Mouse (Mus musculus) kidney, embryonic 14.5 days (tissue): Measurements from ENCODE around the gene Fto. TPM values are rescaled to one million over a fixed set of nuclear protein-coding genes. Genes with fewer than 3 reads are reported as not detected.
A peak's percentile ranks its signal among the peaks of the same experiment; 100 is the strongest.

Experiments
- ATAC-seq: fragments of 200-750 bp; cut with Nextera tagmentation; 2 replicates; pipeline ENCODE4 v1.8.0; 2017; ENCODE audit warnings: moderate number of reproducible peaks, mild to moderate bottlenecking, moderate TSS enrichment, moderate library complexity; ENCODE audit not compliant: low FRiP score, low TSS enrichment
- H3K27ac ChIP-seq: fragments of 300-500 bp; sonication (generic); 2 replicates; pipeline ENCODE4 v1.5.1; 2014; ENCODE audit warnings: low read depth, mild to moderate bottlenecking, low read length, moderate library complexity, mixed read lengths
- H3K27me3 ChIP-seq: fragments of 300-500 bp; sonication (generic); 2 replicates; pipeline ENCODE4 v1.6.1; 2014; ENCODE audit warnings: mild to moderate bottlenecking, low read length; ENCODE audit not compliant: control insufficient read depth, insufficient read depth
- H3K36me3 ChIP-seq: fragments of 300-500 bp; sonication (generic); 2 replicates; pipeline ENCODE4 v1.6.1; 2014; ENCODE audit warnings: low read length, mixed read lengths; ENCODE audit not compliant: control insufficient read depth, insufficient read depth
- H3K4me1 ChIP-seq: fragments of 300-500 bp; sonication (generic); 2 replicates; pipeline ENCODE4 v1.6.1; 2014; ENCODE audit warnings: low read length, mixed read lengths; ENCODE audit not compliant: control insufficient read depth, insufficient read depth
- H3K4me2 ChIP-seq: fragments of 300-500 bp; sonication (generic); replicated peaks from 2 replicates; pipeline ENCODE4 v1.6.1; 2014; ENCODE audit warnings: low read depth, mild to moderate bottlenecking, low read length
- H3K4me3 ChIP-seq: fragments of 300-500 bp; sonication (generic); 2 replicates; pipeline ENCODE4 v1.5.1; 2014; ENCODE audit warnings: mild to moderate bottlenecking, low read length
- H3K9ac ChIP-seq: fragments of 300-500 bp; sonication (generic); 2 replicates; pipeline ENCODE4 v1.6.1; 2014; ENCODE audit warnings: low read depth, mild to moderate bottlenecking, low read length, moderate library complexity
- H3K9me3 ChIP-seq: fragments of 300-500 bp; sonication (generic); 2 replicates; pipeline ENCODE4 v1.6.1; 2016; ENCODE audit warnings: low read length; ENCODE audit not compliant: control insufficient read depth
- WGBS: fragments of 180-500 bp; shearing (Covaris S2); extraction: QIAGEN DNeasy Blood & Tissue Kit; methylation state at CpG from one replicate; pipeline ENCODE4 v1.1.7; 2014; 5-methylcytosine and 5-hydroxymethylcytosine counted together
- polyA plus RNA-seq: library from polyadenylated mRNA; unstranded; fragments of >200 nt; fragmentation: Nextera tagmentation; extraction: Ambion mirVana; gene quantifications from 2 replicates; pipeline ENCODE4 v1.2.1, GENCODE M21; 2014

Fto gene
- polyA plus RNA-seq, 1 experiment from 2014 or later: 94.3 TPM

DNA sequence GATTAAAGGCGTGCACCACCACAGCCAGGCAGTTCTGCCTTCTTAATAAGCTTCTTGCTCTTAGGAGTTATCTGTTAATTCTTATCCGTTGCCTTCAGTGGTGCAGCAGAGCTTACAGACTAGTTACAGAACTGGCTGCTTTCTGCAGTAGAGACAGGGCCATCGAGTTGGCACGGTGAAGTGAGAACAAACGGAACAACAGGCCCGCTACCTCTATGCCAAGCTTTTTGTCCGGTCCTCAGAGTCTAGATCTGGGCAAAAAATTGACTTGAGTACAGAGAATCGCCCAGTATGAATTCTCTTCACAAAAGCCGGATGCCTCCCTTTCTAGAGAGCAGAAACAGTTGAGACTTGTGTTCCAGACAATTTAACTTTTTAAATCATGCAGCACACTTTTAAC is 290.4 kb downstream of the Fto start:
- H3K9ac ChIP-seq: no peak overlapping the region
- H3K4me1 ChIP-seq: no peaks in the 10 kb centered on the region
- H3K27me3 ChIP-seq: no peaks in the 10 kb centered on the region
- H3K4me2 ChIP-seq: no peak overlapping the region
- H3K9me3 ChIP-seq: no peaks in the 10 kb centered on the region
- no peak overlapping the region for H3K4me3 ChIP-seq
- H3K36me3 ChIP-seq: no peaks in the 10 kb centered on the region
- WGBS: 95% methylated on average over 9 of the region's 9 CpGs
- H3K27ac ChIP-seq: no peak overlapping the region
- no peak for ATAC-seq

DNA sequence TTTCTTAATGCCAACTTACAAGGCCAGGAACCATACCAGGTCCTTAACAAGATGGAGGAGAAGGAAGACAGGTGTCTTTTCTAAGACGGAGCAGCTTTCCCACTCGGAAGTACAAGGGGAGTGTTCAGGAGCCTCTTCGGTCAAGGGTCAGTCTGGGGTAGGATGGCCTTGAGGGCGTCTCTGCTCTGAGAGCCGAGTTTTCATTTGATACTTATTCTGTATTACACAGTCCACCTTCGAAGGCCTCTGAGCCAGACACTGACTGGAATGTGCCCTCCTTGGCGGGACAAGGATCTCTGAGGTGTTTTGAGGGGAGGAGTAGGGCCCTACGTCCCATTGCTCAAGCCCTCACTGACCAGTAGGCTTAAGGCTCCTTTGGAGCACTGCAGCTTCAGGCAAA is 292.6 kb downstream of the Fto start:
- Histone ChIP-seq H3K4me3 (no peak overlapping the region), H3K9me3 (no peaks in the 10 kb centered on the region), H3K27me3 (no peaks in the 10 kb centered on the region), H3K4me2 (no peak overlapping the region), H3K4me1 (no peaks in the 10 kb centered on the region), H3K9ac (no peak overlapping the region), H3K27ac (no peak overlapping the region), H3K36me3 (no peaks in the 10 kb centered on the region)
- 47% methylated on average over 8 of the region's 8 CpGs for WGBS
- no peak for ATAC-seq

- H3K27me3 ChIP-seq: 0 out of 2 replicates have a peak, but pooled peaks cover 3% of the 10 kb centered on the region
- 88% methylated on average over 5 of the region's 5 CpGs for WGBS
- no peaks in the 10 kb centered on the region for H3K9me3 ChIP-seq
- ATAC-seq: no peak
- no peak overlapping the region for H3K4me3 ChIP-seq
- H3K9ac ChIP-seq: no peak overlapping the region
- H3K4me2 ChIP-seq: no peak overlapping the region
- no peaks in the 10 kb centered on the region for H3K36me3 ChIP-seq
- H3K27ac ChIP-seq: no peak overlapping the region
- peaks cover 10% of the 10 kb centered on the region for H3K4me1 ChIP-seq
Observed at GRCm38 (mm10) chr8:91607091-91607490, 293.8 kb downstream of the Fto start.

- 50% methylated on average over 7 of the region's 7 CpGs for WGBS
- no peaks in the 10 kb centered on the region for H3K9me3 ChIP-seq
- H3K9ac ChIP-seq: no peak overlapping the region
- no peaks in the 10 kb centered on the region for H3K36me3 ChIP-seq
- H3K27ac ChIP-seq: no peak overlapping the region
- no peak for ATAC-seq
- H3K4me1 ChIP-seq: peaks cover 30% of the 10 kb centered on the region
- no peak overlapping the region for H3K4me2 ChIP-seq
- H3K27me3 ChIP-seq: 0 out of 2 replicates have a peak, but pooled peaks cover 3% of the 10 kb centered on the region
- no peak overlapping the region for H3K4me3 ChIP-seq
Observed at GRCm38 (mm10) chr8:91611191-91611590, 297.9 kb downstream of the Fto start.

GRCm38 (mm10) chr8:91611723-91612362 is 298.5 kb downstream of the Fto start:
- ATAC-seq: no peak
- 52% methylated on average over 14 of the region's 14 CpGs for WGBS
- 0 out of 2 replicates have a peak, but pooled peaks cover 3% of the 10 kb centered on the region for H3K27me3 ChIP-seq
- no peak overlapping the region for H3K4me3 ChIP-seq
- no peaks in the 10 kb centered on the region for H3K36me3 ChIP-seq
- H3K4me2 ChIP-seq: no peak overlapping the region; the same call in 1 of the 2 replicates
- peaks cover 30% of the 10 kb centered on the region for H3K4me1 ChIP-seq
- no peak overlapping the region for H3K9ac ChIP-seq
- H3K27ac ChIP-seq: no peak overlapping the region
- no peaks in the 10 kb centered on the region for H3K9me3 ChIP-seq

GRCm38 (mm10) chr8:91612387-91613130 is 299.2 kb downstream of the Fto start:
- ATAC-seq: peak; percentile 25; the same call in 1 of the 2 replicates
- WGBS: 26% methylated on average over 18 of the region's 18 CpGs
- Histone ChIP-seq H3K4me3 (no peak overlapping the region), H3K36me3 (no peaks in the 10 kb centered on the region), H3K9ac (no peak overlapping the region; the same call in 1 of the 2 replicates), H3K27me3 (0 out of 2 replicates have a peak, but pooled peaks cover 3% of the 10 kb centered on the region), H3K27ac (no peak overlapping the region), H3K4me1 (peaks cover 30% of the 10 kb centered on the region), H3K4me2 (peak overlapping the region; percentile 21; the same call in 1 of the 2 replicates), H3K9me3 (no peaks in the 10 kb centered on the region)

DNA sequence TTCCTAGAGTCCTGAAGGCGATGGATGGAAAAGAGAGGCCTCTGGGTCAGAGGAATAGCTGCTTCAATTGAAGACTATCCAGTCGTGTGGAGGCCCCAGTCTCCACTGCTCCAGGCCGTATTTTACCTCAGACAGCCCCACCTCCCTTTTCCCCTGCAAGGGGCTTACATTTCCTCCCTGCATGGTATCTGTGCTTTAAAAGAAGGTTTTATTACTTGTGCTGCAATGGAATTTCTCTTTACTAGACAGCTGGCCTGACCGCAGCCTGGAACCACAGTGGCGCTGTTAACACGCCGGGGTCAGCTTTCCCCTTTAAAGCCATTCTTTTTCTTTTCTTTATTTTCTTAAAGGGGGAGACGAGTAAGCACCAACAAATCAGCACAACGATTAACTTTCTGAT is 300.3 kb downstream of the Fto start:
- H3K36me3 ChIP-seq: no peaks in the 10 kb centered on the region
- peak; percentile 82 for ATAC-seq
- WGBS: 8% methylated on average over 9 of the region's 9 CpGs
- H3K4me3 ChIP-seq: no peak overlapping the region
- no peaks in the 10 kb centered on the region for H3K9me3 ChIP-seq
- peaks cover 30% of the 10 kb centered on the region for H3K4me1 ChIP-seq
- 0 out of 2 replicates have a peak, but pooled peaks cover 3% of the 10 kb centered on the region for H3K27me3 ChIP-seq
- no peak overlapping the region for H3K9ac ChIP-seq
- peak overlapping the region; percentile 8; the same call in 1 of the 2 replicates for H3K4me2 ChIP-seq
- no peak overlapping the region for H3K27ac ChIP-seq

DNA sequence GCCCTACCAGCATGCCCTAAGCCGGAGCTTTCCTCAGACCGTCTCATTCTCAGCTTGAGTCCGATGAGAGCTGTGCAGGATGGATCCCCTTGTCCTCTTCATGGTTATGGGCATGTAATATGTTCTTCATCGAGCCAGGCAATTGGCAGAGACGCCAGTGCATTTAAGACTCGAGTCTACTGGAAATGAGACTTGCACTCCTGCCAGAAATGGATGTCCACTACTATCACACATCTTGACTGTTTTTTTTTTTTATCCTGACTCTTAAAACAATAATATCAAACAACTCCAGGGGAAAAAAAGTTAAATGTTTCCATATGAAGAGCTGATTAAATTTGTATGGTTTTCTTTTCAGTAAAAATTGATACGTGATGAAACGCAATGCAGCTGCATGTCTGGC is 301.9 kb downstream of the Fto start:
- 84% methylated on average over 8 of the region's 8 CpGs for WGBS
- Histone ChIP-seq H3K4me1 (peaks cover 30% of the 10 kb centered on the region), H3K27me3 (0 out of 2 replicates have a peak, but pooled peaks cover 3% of the 10 kb centered on the region), H3K36me3 (no peaks in the 10 kb centered on the region), H3K4me2 (no peak overlapping the region), H3K9ac (no peak overlapping the region), H3K9me3 (no peaks in the 10 kb centered on the region), H3K4me3 (no peak overlapping the region), H3K27ac (no peak overlapping the region)
- ATAC-seq: no peak
